Mouse (Mus musculus): Measurements from ENCODE around the gene Gfm2.

The Gfm2 gene

GRCm38 (mm10) chr13:97187693-97188092, 50.0 kb downstream of the Gfm2 start:
- no peak for DNase-seq (ENCODE audit: low read depth in 2 of 2, low spot score in 2 of 2)

GRCm38 (mm10) chr13:97192649-97193048, 54.9 kb downstream of the Gfm2 start:
- DNase-seq (ENCODE audit: low read depth in 2 of 2, low spot score in 2 of 2) = no peak

GRCm38 (mm10) chr13:97193420-97193819, 55.7 kb downstream of the Gfm2 start:
- DNase-seq (ENCODE audit: low read depth in 2 of 2, low spot score in 2 of 2) = no peak

GRCm38 (mm10) chr13:97196186-97196924, 58.6 kb downstream of the Gfm2 start:
- DNase-seq (ENCODE audit: low read depth in 2 of 2, low spot score in 2 of 2) = no peak

- no peak for DNase-seq (ENCODE audit: low read depth in 2 of 2, low spot score in 2 of 2)
These were observed 59.1 kb downstream of the Gfm2 start for GRCm38 (mm10) chr13:97196925-97197218.

- DNase-seq (ENCODE audit: low read depth in 2 of 2, low spot score in 2 of 2) = peak; percentile 86 to 91
These were observed 60.3 kb downstream of the Gfm2 start, which contains the start of gene Hexb for GRCm38 (mm10) chr13:97197932-97198562. Hexb (minus strand) TSS chr13:97198357.

GRCm38 (mm10) chr13:97199123-97199522, 61.4 kb downstream of the Gfm2 start:
- DNase-seq (ENCODE audit: low read depth in 2 of 2, low spot score in 2 of 2) = no peak

GRCm38 (mm10) chr13:97201076-97201475, 63.3 kb downstream of the Gfm2 start:
- no peak for DNase-seq (ENCODE audit: low read depth in 2 of 2, low spot score in 2 of 2)

- DNase-seq (ENCODE audit: low read depth in 2 of 2, low spot score in 2 of 2) = no peak
These were observed 64.2 kb downstream of the Gfm2 start for GRCm38 (mm10) chr13:97201896-97202295.

- peak; percentile 60 to 85 for DNase-seq (ENCODE audit: low read depth in 2 of 2, low spot score in 2 of 2)
These were observed 67.4 kb downstream of the Gfm2 start for GRCm38 (mm10) chr13:97205052-97205701.

GRCm38 (mm10) chr13:97206046-97206445, 68.3 kb downstream of the Gfm2 start:
- DNase-seq (ENCODE audit: low read depth in 2 of 2, low spot score in 2 of 2) = no peak

- no peak for DNase-seq (ENCODE audit: low read depth in 2 of 2, low spot score in 2 of 2)
These were observed 69.9 kb downstream of the Gfm2 start for GRCm38 (mm10) chr13:97207472-97208111.

GRCm38 (mm10) chr13:97208112-97208478, 70.4 kb downstream of the Gfm2 start:
- peak; percentile 64 to 71 for DNase-seq (ENCODE audit: low read depth in 2 of 2, low spot score in 2 of 2)

- DNase-seq (ENCODE audit: low read depth in 2 of 2, low spot score in 2 of 2) = peak in 1 of 2 experiments; percentile 23
These were observed 70.8 kb downstream of the Gfm2 start for GRCm38 (mm10) chr13:97208500-97209010.

- no peak for DNase-seq (ENCODE audit: low read depth in 2 of 2, low spot score in 2 of 2)
These were observed 77.0 kb downstream of the Gfm2 start for GRCm38 (mm10) chr13:97214583-97215268.

GRCm38 (mm10) chr13:97215563-97215962, 77.8 kb downstream of the Gfm2 start:
- DNase-seq (ENCODE audit: low read depth in 2 of 2, low spot score in 2 of 2) = no peak

GRCm38 (mm10) chr13:97216196-97216595, 78.5 kb downstream of the Gfm2 start:
- no peak for DNase-seq (ENCODE audit: low read depth in 2 of 2, low spot score in 2 of 2)

- DNase-seq (ENCODE audit: low read depth in 2 of 2, low spot score in 2 of 2) = no peak
These were observed 82.3 kb downstream of the Gfm2 start for GRCm38 (mm10) chr13:97220022-97220421.

- DNase-seq (ENCODE audit: low read depth in 2 of 2, low spot score in 2 of 2) = no peak
These were observed 86.1 kb downstream of the Gfm2 start for GRCm38 (mm10) chr13:97223856-97224255.

GRCm38 (mm10) chr13:97224341-97224982, 86.7 kb downstream of the Gfm2 start:
- DNase-seq (ENCODE audit: low read depth in 2 of 2, low spot score in 2 of 2) = no peak

GRCm38 (mm10) chr13:97225130-97225529, 87.4 kb downstream of the Gfm2 start:
- DNase-seq (ENCODE audit: low read depth in 2 of 2, low spot score in 2 of 2) = no peak

Data from CD8-positive naive resting alpha-beta T cell, adult 2 months (primary cell).